Mouse (Mus musculus): ENCODE data around the gene Zfp273.
"Not testable (repeated sequence)": the region's sequence is repeated elsewhere in the genome, so short reads cannot be mapped to it uniquely, and the experiment has no call there.

The Zfp273 gene

GRCm38 (mm10) chr13:67876049-67876698, 62.6 kb downstream of the Zfp273 start:
- not testable (repeated sequence) for DNase-seq
